Mouse (Mus musculus): ENCODE data around the gene Hist1h2ab.

Hist1h2ab gene

DNA sequence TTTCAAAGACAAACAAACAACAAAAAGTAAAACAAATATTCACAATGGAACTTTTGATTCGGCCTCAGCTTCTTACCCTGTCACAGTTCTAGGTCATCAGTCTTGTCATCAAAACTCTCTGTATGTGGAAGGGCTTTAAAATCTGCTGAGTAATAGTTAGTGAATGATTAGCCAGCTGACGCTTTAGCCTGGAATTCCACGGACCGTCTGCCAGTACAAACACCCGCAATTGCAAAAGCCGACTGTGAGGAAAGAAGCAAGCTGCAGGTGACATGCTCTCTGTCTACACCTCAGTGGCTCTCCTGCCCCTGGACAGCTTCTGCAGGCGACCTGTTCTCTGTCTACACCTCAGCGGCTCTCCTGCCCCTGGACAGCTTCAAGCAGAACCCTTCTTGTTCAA is 20.4 kb upstream of the Hist1h2ab start:
- in situ Hi-C loops (cut with MboI; ENCODE audit: low pct_unique_long_range_greater_than_20kb in 1 of 2, low sequenced_read_pairs in 2 of 2, unreplicated experiment in 1 of 2) = loop anchor here in 1 of 2 experiments (10.0 to 25.0 kb wide), 2 partner anchors 46 to 1693 kb away; partner anchors contain the start of genes Hist1h2ac, Hist1h2ag, Hist1h2ah and Hist1h2bc

DNA sequence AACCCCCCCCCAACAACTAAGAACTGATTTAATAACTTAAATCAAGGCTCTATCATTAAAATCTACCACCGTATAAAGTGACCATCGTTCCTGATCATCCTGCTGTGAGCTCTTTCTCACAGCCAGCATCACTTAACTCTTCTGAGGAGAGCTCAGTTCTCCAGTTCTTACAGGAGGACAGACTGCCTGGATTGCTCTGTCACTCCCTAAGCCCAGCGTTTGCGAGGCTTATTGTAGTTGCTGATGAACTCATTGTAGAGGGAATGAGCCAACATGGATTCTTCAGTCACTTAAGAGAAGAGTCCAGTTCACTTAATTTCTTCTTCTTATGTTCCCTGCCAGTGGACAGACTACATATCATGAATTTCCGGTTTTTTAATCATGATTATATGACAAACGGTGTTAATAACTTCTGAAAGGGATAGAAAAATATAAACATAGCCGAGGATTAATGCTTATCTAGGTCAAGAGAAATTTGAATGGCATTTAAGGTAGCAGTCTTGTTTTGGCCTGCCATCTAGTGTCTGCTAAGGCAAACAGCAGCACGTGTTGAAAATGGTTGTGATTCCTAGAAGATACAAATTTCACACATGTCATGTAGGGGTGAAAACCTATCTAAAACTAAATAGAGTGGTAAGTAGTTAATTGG is 18.6 kb upstream of the Hist1h2ab start:
- in situ Hi-C loops (cut with MboI; ENCODE audit: low pct_unique_long_range_greater_than_20kb in 1 of 2, low sequenced_read_pairs in 2 of 2, unreplicated experiment in 1 of 2) = loop anchor here in 1 of 2 experiments (10.0 to 25.0 kb wide), 2 partner anchors 47 to 1695 kb away; partner anchors contain the start of genes Hist1h2ac, Hist1h2ag, Hist1h2ah and Hist1h2bc

DNA sequence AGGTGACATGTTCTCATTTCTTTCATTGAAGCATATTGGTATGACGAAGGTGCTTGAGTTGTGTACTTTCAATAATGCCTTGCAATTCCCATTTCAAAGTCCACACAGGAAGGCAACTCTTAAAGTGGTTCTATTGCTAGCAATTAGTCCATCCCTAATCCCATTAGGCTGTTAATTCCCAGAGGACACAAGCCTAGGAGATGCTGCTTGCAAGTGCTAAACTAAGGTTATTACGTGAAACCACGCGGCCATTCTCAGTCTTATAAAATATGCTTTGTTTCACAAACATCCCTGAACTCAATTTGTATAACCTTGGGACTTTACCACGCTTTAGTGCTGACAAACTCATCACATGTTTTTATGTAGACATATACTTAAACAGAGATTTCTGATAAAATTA is 13.8 kb upstream of the Hist1h2ab start:
- in situ Hi-C loops (cut with MboI; ENCODE audit: low pct_unique_long_range_greater_than_20kb in 1 of 2, low sequenced_read_pairs in 2 of 2, unreplicated experiment in 1 of 2) = loop anchor here in 1 of 2 experiments (10.0 to 25.0 kb wide), 2 partner anchors 52 to 1700 kb away; partner anchors contain the start of genes Hist1h2ac, Hist1h2ag, Hist1h2ah and Hist1h2bc

DNA sequence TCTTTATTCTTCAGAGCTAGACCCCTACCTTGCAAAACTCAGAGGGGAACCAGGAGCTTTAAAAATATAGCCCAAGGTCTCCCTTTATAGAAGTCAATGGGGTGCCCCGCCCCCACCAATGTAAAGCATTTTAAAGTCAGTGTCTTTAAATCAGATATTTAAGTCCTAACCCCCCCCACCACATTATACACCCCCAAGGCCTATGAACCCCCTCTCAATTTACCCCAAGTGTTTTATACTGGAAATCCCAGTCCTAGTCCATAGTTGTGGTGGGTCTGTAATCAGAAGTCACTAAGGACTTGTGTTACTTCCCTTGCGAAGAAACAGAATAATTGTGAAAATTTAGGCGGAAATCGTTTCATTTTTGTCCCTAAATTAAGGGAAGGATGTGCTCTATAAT is 12.9 kb upstream of the Hist1h2ab start:
- in situ Hi-C loops (cut with MboI; ENCODE audit: low pct_unique_long_range_greater_than_20kb in 1 of 2, low sequenced_read_pairs in 2 of 2, unreplicated experiment in 1 of 2) = loop anchor here in 1 of 2 experiments (10.0 to 25.0 kb wide), 2 partner anchors 53 to 1701 kb away; partner anchors contain the start of genes Hist1h2ac, Hist1h2ag, Hist1h2ah and Hist1h2bc

DNA sequence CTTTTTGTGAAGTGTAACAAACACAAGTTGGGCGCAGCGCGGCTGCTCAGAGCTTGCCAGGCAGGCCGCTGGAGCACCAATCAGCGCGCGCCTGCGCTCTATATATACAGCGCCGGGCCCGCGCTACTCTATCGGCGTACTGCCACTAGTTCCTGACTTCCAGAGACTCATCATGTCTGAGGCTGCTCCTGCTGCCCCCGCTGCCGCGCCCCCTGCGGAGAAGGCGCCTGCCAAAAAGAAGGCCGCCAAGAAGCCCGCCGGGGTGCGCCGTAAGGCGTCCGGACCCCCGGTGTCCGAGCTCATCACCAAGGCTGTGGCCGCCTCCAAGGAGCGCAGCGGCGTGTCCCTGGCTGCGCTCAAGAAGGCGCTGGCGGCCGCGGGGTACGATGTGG is 12.3 kb upstream of the Hist1h2ab start, which contains the start of gene Hist1h1c:
TSS of gene Hist1h1c (plus strand) at position 132 of the 392 bp plus-strand sequence.
- in situ Hi-C loops (cut with MboI; ENCODE audit: low pct_unique_long_range_greater_than_20kb in 1 of 2, low sequenced_read_pairs in 2 of 2, unreplicated experiment in 1 of 2) = loop anchor here in 1 of 2 experiments (10.0 to 25.0 kb wide), 2 partner anchors 54 to 1701 kb away; partner anchors contain the start of genes Hist1h2ac, Hist1h2ag, Hist1h2ah and Hist1h2bc

DNA sequence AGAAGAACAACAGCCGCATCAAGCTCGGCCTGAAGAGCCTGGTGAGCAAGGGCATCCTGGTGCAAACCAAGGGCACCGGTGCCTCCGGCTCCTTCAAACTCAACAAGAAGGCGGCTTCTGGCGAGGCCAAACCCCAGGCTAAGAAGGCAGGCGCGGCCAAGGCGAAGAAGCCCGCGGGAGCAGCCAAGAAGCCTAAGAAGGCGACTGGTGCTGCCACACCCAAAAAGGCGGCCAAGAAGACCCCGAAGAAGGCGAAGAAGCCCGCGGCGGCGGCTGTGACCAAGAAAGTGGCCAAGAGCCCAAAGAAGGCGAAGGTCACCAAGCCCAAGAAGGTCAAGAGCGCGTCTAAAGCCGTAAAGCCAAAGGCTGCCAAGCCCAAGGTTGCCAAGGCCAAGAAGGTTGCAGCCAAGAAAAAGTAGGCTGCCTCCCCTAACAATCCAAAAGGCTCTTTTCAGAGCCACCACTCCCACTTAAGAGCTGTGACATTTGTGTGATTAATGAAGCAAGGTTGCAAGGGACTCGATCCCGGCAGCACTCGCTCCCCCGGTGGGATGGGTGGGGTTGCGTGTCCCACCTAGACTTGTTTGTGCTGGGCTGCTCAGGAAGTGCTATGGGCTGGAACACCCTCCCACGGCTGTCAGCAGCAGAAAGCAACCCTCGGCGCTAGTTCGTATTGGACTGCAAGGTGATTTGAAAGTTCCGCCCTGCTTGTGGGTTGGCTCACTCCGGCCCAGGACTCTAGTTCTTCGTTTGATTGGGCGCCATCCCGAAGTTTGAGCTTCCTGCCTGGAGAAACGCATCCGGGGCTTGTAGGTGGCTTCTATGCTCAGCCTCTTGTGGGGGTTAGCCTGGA is 11.6 kb upstream of the Hist1h2ab start:
- in situ Hi-C loops (cut with MboI; ENCODE audit: low pct_unique_long_range_greater_than_20kb in 1 of 2, low sequenced_read_pairs in 2 of 2, unreplicated experiment in 1 of 2) = loop anchor here in 1 of 2 experiments (10.0 to 25.0 kb wide), 2 partner anchors 54 to 1702 kb away; partner anchors contain the start of genes Hist1h2ac, Hist1h2ag, Hist1h2ah and Hist1h2bc

DNA sequence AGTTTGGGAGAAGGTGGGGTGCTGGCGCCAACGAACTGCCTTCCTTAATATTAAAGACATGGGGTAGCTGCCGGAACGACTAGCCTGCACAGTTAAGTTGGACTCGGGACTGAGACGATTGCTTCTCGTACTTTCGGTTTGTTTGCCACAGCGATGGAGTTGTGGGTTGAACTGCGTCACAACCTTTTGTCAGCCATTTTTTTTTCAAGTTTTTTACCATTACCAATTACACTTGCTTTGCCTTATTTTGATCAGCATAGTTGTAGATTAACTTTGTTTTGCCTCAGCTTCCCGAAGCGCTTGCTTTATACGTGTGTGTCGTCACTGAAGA is 11.0 kb upstream of the Hist1h2ab start:
- in situ Hi-C loops (cut with MboI; ENCODE audit: low pct_unique_long_range_greater_than_20kb in 1 of 2, low sequenced_read_pairs in 2 of 2, unreplicated experiment in 1 of 2) = loop anchor here in 1 of 2 experiments (10.0 to 25.0 kb wide), 3 partner anchors 55 to 1703 kb away; partner anchors contain the start of genes Hist1h2ac, Hist1h2ad, Hist1h2ae and Hist1h2ag

DNA sequence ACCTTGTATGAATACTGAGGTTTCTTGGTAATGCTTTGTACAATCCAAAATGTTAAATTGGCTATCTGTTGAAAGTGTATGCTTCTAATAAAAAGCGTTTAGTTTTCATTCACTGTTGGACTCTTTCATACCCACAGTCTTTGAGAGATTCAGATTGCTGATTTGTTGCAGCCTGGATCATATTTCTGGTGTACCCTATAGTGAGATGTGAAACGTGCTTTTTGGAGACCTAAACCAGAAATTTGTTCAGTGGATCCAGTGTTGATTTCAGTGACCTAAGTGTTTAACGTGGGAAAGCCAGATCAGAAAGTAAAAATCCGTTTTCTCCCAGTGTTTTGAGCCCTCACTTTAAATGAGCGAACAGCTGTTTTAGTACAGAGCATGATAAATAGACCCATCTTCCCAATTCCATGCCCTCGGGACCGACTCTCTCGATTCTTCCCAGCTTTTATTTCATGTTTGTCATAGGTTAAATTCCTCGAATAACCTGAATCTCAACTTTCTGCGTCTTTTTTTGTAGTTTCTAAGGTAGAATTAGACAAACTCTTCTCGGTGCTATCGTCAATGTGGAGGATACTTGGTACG is 10.6 kb upstream of the Hist1h2ab start:
- in situ Hi-C loops (cut with MboI; ENCODE audit: low pct_unique_long_range_greater_than_20kb in 1 of 2, low sequenced_read_pairs in 2 of 2, unreplicated experiment in 1 of 2) = loop anchor here in 1 of 2 experiments (10.0 to 25.0 kb wide), 2 partner anchors 166 to 1703 kb away; partner anchors contain the start of genes Hist1h2ad, Hist1h2ae, Hist1h2ag and Hist1h2ah

DNA sequence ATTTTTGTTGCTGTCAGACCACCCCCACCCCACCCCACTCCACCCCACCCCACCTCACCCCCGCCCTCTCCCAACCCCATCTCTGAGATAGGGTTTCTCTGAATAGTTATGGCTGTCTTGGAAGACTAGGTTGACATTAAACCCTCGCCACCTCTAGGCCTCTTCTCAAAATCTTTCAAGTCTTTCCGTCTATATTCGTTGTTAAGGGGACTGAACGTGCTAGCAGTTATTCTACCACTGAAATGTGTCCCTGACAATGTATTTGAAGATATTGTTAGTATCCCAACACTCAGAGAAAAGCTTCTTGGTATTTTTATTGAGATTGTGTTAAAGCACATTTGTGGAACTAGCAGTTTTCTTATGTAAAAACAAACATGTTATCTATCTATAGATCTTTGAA is 10.0 kb upstream of the Hist1h2ab start:
- in situ Hi-C loops (cut with MboI; ENCODE audit: low pct_unique_long_range_greater_than_20kb in 1 of 2, low sequenced_read_pairs in 2 of 2, unreplicated experiment in 1 of 2) = loop anchor here in 1 of 2 experiments (10.0 to 25.0 kb wide), 2 partner anchors 166 to 1704 kb away; partner anchors contain the start of genes Hist1h2ad, Hist1h2ae, Hist1h2ag and Hist1h2ah

DNA sequence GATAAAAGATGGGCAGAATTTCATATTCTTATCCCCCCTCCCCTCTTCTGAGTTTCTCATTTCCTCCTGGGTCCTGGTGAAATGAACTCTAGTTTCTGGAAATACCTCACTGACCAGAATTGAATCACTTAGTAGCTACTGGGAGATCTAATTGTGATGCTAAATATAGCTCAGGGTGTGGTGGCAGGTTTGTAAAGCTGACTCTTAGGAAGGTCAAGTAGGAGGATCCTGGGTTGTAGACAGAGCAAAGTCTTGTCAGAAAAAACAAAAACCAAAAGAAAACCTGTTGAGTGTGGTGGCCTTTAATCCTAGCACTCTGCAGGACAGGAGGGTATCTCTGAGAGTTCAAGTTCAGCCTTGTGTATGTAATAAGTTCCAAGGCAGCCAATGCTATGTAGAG is 8.9 kb upstream of the Hist1h2ab start:
- in situ Hi-C loops (cut with MboI; ENCODE audit: low pct_unique_long_range_greater_than_20kb in 1 of 2, low sequenced_read_pairs in 2 of 2, unreplicated experiment in 1 of 2) = loop anchor here in 1 of 2 experiments (10.0 to 25.0 kb wide), 2 partner anchors 167 to 1705 kb away; partner anchors contain the start of genes Hist1h2ad, Hist1h2ae, Hist1h2ag and Hist1h2ah

DNA sequence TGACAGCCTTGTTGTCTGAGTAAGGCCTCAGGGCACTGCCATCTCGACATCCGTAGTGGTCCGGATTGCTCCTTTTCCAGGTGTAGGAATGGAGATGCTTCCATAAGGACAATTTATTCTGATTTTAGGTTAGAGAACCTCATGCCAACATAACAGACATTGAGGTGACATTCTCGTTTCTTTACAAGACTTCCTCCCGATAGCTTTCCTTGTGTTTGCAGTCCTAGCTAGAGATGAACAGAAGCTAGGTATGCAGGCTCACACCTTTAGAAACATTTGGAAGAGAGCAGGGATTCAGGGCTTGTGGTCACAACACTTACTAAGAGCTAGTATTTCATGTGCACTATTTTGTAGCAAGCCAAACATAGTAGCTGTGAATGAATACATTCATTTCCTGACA is 7.7 kb upstream of the Hist1h2ab start:
- in situ Hi-C loops (cut with MboI; ENCODE audit: low pct_unique_long_range_greater_than_20kb in 1 of 2, low sequenced_read_pairs in 2 of 2, unreplicated experiment in 1 of 2) = loop anchor here in 1 of 2 experiments (10.0 to 25.0 kb wide), 2 partner anchors 168 to 1706 kb away; partner anchors contain the start of genes Hist1h2ad, Hist1h2ae, Hist1h2ag and Hist1h2ah

DNA sequence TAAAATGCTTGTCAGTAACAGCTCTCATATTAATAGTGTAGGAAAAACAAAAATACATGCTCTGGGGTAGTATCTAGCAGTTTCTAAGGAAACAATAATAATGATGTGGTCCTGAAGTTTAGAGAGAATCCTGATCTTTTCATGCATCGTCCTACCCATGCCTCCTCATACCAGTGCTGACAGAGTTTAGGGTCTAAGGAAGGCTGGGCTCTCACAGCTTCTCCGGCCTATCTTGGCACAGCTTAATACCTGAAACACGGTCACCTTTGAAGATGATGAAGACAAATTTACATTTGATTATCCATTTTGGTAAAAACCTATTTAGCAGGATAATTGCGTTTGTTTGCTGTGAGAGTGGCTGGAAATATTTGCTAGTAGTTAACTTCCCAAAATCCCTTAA is 7.0 kb upstream of the Hist1h2ab start:
- in situ Hi-C loops (cut with MboI; ENCODE audit: low pct_unique_long_range_greater_than_20kb in 1 of 2, low sequenced_read_pairs in 2 of 2, unreplicated experiment in 1 of 2) = loop anchor here in 1 of 2 experiments (10.0 to 25.0 kb wide), 2 partner anchors 169 to 1707 kb away; partner anchors contain the start of genes Hist1h2ad, Hist1h2ae, Hist1h2ag and Hist1h2ah

DNA sequence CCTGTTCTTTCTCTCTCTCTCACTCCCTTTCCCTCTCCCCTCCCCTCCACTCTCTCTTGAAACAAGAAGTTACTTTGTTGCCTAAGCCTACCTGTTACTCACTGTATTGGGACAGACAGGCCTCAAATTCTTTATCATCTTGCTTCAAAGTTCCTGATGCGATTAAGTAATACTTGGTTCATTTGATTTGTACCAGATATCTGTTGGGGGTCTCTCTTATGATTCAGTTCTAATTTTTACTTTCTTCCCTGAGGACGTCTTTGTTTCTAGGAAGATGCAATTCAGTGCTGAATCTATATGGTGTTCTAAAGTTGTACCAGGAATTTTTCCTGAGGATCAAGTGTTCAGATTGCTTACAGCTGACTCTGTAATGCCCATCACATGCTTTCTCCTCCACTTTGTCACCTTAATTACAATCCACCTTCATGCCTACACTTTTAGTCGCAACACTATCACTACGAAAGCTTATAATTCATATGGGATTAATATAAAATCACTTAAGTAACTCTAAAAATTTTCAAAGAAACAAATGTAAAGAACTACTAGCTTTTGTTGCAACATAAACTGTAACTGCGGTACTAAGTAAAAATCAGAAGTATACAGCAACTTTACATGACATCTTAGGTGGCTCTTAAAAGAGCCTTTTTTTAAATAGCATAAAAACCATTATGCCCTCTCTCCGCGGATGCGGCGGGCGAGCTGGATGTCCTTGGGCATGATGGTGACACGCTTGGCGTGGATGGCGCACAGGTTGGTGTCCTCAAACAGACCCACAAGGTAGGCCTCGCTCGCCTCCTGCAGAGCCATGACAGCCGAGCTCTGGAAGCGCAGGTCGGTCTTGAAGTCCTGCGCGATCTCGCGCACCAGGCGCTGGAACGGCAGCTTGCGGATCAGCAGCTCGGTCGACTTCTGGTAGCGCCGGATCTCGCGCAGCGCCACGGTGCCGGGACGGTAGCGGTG is 6.2 kb upstream of the Hist1h2ab start:
- in situ Hi-C loops (cut with MboI; ENCODE audit: low pct_unique_long_range_greater_than_20kb in 1 of 2, low sequenced_read_pairs in 2 of 2, unreplicated experiment in 1 of 2) = loop anchor here in 1 of 2 experiments (10.0 to 25.0 kb wide), 2 partner anchors 170 to 1707 kb away; partner anchors contain the start of genes Hist1h2ad, Hist1h2ae, Hist1h2ag and Hist1h2ah

DNA sequence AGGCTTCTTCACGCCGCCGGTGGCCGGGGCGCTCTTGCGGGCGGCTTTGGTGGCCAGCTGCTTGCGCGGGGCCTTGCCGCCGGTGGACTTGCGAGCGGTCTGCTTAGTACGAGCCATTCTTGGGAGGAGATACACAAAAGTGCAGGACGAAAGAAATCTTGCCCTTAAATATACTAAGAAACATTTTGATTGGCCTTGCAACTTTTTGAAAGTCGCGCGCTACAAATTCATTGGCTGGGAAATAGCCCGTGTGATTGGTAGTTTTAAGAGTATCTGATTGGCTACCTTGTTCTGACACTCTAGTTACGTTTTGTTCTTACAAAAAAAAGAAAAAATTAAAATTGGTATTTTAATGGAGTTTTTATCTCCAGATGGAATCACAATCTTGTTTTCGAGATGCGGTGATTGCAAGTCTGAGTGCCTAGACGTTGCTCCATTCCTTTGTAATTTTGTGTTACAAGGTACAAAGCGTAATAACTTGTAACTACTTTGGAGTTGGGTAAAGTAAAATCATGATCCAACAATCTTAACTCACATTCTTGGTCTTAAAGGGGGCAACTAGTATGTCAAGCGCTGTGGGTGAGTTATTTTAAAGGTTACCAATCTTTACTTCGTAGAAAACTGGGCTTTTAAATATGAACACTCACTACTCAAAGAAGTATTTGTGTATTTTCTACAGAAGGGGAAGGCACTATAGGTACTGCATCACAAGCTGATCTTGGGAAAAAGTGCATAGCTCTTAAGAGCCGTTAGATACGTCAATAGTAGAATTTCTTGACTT is 5.4 kb upstream of the Hist1h2ab start, which contains the start of gene Hist1h3c:
TSS of gene Hist1h3c (minus strand) at position 222 of the 781 bp plus-strand sequence.
- in situ Hi-C loops (cut with MboI; ENCODE audit: low pct_unique_long_range_greater_than_20kb in 1 of 2, low sequenced_read_pairs in 2 of 2, unreplicated experiment in 1 of 2) = loop anchor here in 1 of 2 experiments (10.0 to 25.0 kb wide), 2 partner anchors 171 to 1708 kb away; partner anchors contain the start of genes Hist1h2ad, Hist1h2ae, Hist1h2ag and Hist1h2ah

DNA sequence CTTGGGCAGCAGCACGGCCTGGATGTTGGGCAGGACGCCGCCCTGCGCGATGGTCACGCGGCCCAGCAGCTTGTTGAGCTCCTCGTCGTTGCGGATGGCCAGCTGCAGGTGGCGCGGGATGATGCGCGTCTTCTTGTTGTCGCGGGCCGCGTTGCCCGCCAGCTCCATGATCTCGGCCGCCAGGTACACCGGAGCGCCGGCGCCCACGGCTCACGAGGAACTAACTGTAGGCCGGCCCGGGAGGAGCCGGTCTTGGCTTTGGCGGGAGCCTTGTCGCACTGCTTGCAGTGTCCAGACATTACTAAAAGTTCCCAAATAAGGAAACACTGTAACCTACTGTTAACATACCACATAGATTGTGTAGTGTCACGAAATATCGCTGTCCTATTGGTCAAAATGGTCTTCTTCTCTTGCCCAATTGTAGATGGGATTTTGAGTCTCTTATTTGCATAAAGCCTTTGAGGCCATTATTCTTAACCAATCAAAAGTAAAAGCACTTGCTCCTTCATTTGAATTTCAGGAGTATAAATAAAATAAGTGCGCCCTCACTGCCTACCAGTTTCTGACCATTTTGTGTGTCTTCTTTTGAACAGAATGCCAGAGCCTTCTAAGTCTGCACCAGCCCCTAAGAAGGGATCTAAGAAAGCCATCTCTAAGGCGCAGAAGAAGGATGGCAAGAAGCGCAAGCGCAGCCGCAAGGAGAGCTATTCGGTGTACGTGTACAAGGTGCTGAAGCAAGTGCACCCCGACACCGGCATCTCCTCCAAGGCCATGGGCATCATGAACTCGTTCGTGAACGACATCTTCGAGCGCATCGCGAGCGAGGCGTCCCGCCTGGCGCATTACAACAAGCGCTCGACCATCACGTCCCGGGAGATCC is 4.5 kb upstream of the Hist1h2ab start, which contains the start of gene Hist1h2bb:
TSS of gene Hist1h2bb (plus strand) at position 534 of the 880 bp plus-strand sequence.
- in situ Hi-C loops (cut with MboI; ENCODE audit: low pct_unique_long_range_greater_than_20kb in 1 of 2, low sequenced_read_pairs in 2 of 2, unreplicated experiment in 1 of 2) = loop anchor here in 1 of 2 experiments (10.0 to 25.0 kb wide), 2 partner anchors 172 to 1709 kb away; partner anchors contain the start of genes Hist1h2ad, Hist1h2ae, Hist1h2ag and Hist1h2ah
